ENCODE assay signal across 8 mouse cellular contexts in the genomic region with DNA sequence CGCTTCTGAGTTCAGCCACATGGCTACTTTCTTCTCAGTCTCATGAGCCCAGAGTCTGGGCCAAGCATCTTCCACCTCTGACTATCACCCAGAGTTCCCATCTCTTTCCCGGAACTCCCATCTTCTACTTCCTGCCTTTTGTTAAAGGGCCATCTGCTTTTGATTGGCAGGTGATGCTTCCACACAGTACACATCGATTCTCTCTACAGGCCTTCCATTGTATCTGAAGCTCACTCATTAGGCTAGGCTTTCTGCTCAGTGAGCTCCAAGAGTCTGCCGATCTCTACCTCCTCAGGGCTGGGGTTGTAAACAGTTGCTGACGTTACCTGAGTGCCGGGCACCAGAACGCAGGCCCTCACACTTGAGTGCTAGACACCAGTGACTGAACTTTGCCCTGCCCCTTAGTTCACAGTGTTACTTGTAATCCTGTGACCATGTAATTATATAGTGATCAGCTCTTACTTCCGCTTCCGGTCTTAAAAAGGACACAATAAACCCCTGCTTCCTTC. TPM values are rescaled to one million over a fixed set of nuclear protein-coding genes. Genes with fewer than 3 reads are reported as not detected.
DNase-seq lines count a peak whose midpoint lies in the region; ATAC-seq and TF ChIP-seq lines count a peak whose summit lies in the region.

Gene Ak2 (plus strand): TSS at position 459 of the 509 bp plus-strand sequence.

- no peak within 1 kb of the TSS for H3K9ac ChIP-seq in lung, embryonic 14.5 days
- H3K9ac ChIP-seq in heart, embryonic 11.5 days (ENCODE audit: low read depth, low read length): peak within 1 kb of the TSS; percentile 17; the same call in 1 of the 2 replicates
- no peak within 1 kb of the TSS for H3K9ac ChIP-seq in midbrain, postnatal 0 days (replicated peaks; ENCODE audit: low read length, poor library complexity, severe bottlenecking)

- H3K4me3 ChIP-seq in lung, embryonic 14.5 days (ENCODE audit: low read depth, low read length): peak within 1 kb of the TSS; percentile 82; the same call in 1 of the 2 replicates
- H3K4me3 ChIP-seq in cortical plate, adult 2 months (ENCODE audit: insufficient read depth, low read length): no peak within 1 kb of the TSS; the same call in 1 of the 2 replicates
- H3K4me3 ChIP-seq in heart, embryonic 11.5 days (ENCODE audit: low read depth, low read length): no peak within 1 kb of the TSS
- H3K4me3 ChIP-seq in midbrain, postnatal 0 days (ENCODE audit: low read depth, low read length): no peak within 1 kb of the TSS

- no peak for ATAC-seq in lung, embryonic 14.5 days (ENCODE audit: insufficient read depth)
- ATAC-seq in heart, embryonic 11.5 days (replicated peaks; ENCODE audit: insufficient number of reproducible peaks, low FRiP score, low TSS enrichment): no peak
- ATAC-seq in midbrain, postnatal 0 days (ENCODE audit: low FRiP score): no peak

- H3K27me3 ChIP-seq in lung, embryonic 14.5 days (ENCODE audit: insufficient read depth, low read length): no peaks in the 10 kb centered on the region
- H3K27me3 ChIP-seq in heart, embryonic 11.5 days (ENCODE audit: control insufficient read depth, insufficient read depth, low read length): no peaks in the 10 kb centered on the region
- H3K27me3 ChIP-seq in midbrain, postnatal 0 days (ENCODE audit: insufficient read depth, low read length): no peaks in the 10 kb centered on the region

- H3K4me1 ChIP-seq in lung, embryonic 14.5 days (ENCODE audit: insufficient read depth): peaks cover 11% of the 10 kb centered on the region
- H3K4me1 ChIP-seq in cortical plate, adult 2 months (ENCODE audit: control insufficient read depth, insufficient read depth, low read length): peaks cover 4% of the 10 kb centered on the region
- H3K4me1 ChIP-seq in heart, embryonic 11.5 days (ENCODE audit: control insufficient read depth, insufficient read depth, low read length): peaks cover 20% of the 10 kb centered on the region
- peaks cover 8% of the 10 kb centered on the region for H3K4me1 ChIP-seq in midbrain, postnatal 0 days (ENCODE audit: insufficient read depth, low read length)

- DNase-seq in lung, embryonic 14.5 days: no peak
- no peak for DNase-seq in lung, postnatal 10 days
- no peak for DNase-seq in left cerebral cortex, adult 8-10 months (ENCODE audit: low spot score in 2 of 2)
- DNase-seq in midbrain, postnatal 0 days (ENCODE audit: low spot score): no peak
- DNase-seq in c-Kit-positive CD71-positive TER-119-positive erythroid progenitor cells, embryonic 14.5 days (ENCODE audit: low spot score): no peak
- DNase-seq in thymus, postnatal 4 days: no peak

- no peaks in the 10 kb centered on the region for H3K9me3 ChIP-seq in lung, embryonic 14.5 days (ENCODE audit: low read depth, low read length)
- H3K9me3 ChIP-seq in heart, embryonic 11.5 days (replicated peaks; ENCODE audit: control insufficient read depth, low read length): no peaks in the 10 kb centered on the region
- no peaks in the 10 kb centered on the region for H3K9me3 ChIP-seq in midbrain, postnatal 0 days (ENCODE audit: low read length)

- no peak for TF ChIP-seq CTCF in lung, embryonic 14.5 days (IDR thresholded peaks at IDR 0.05; ENCODE audit: low read depth)
- TF ChIP-seq CTCF in cortical plate, adult 2 months (IDR thresholded peaks at IDR 0.05; ENCODE audit: extremely low read depth, insufficient read depth, low read length): no peak
- no peak for TF ChIP-seq CTCF in midbrain, postnatal 0 days (IDR thresholded peaks at IDR 0.05)

- 92% methylated on average over 9 of the region's 9 CpGs for WGBS in lung, embryonic 14.5 days
- WGBS in heart, embryonic 11.5 days (ENCODE audit: insufficient replicate concordance): 91% methylated on average over 9 of the region's 9 CpGs
- 93% methylated on average over 9 of the region's 9 CpGs for WGBS in midbrain, postnatal 0 days

- H3K27ac ChIP-seq in lung, embryonic 14.5 days (ENCODE audit: low read depth): no peak within 1 kb of the TSS
- no peak within 1 kb of the TSS for H3K27ac ChIP-seq in cortical plate, adult 2 months (ENCODE audit: insufficient read depth, low read length)
- no peak within 1 kb of the TSS for H3K27ac ChIP-seq in heart, embryonic 11.5 days (ENCODE audit: low read depth, low read length)
- no peak within 1 kb of the TSS for H3K27ac ChIP-seq in midbrain, postnatal 0 days (ENCODE audit: low read depth, low read length)

- TF ChIP-seq POLR2A in cortical plate, adult 2 months (IDR thresholded peaks at IDR 0.05; ENCODE audit: extremely low read depth, insufficient read depth, low read length): no peak

- H3K36me3 ChIP-seq in lung, embryonic 14.5 days (ENCODE audit: insufficient read depth): peaks cover 3% of the 10 kb centered on the region; the same call in 1 of the 2 replicates
- no peaks in the 10 kb centered on the region for H3K36me3 ChIP-seq in heart, embryonic 11.5 days (ENCODE audit: control insufficient read depth, insufficient read depth, low read length)
- H3K36me3 ChIP-seq in midbrain, postnatal 0 days (ENCODE audit: insufficient read depth, low read length): no peaks in the 10 kb centered on the region

- peak within 1 kb of the TSS; percentile 90 for H3K4me2 ChIP-seq in lung, embryonic 14.5 days
- peak within 1 kb of the TSS; percentile 11; the same call in 1 of the 2 replicates for H3K4me2 ChIP-seq in heart, embryonic 11.5 days
- peak within 1 kb of the TSS; percentile 84; the same call in 1 of the 2 replicates for H3K4me2 ChIP-seq in midbrain, postnatal 0 days (ENCODE audit: low read depth, low read length, poor library complexity, severe bottlenecking)

RNA-seq across cellular contexts. Expression of gene Ak2, which starts in this region (rescaled TPM):
- polyA plus RNA-seq in lung, embryonic 14.5 days (2014; fragmentation: Nextera tagmentation; extraction: Ambion mirVana): 138 and 148 TPM in 2 replicates
- polyA plus RNA-seq in cortical plate, adult 2 months (2012; rRNA removed): 36.3 and 38.7 TPM in 2 replicates
- polyA plus RNA-seq in heart, embryonic 11.5 days (2014; fragmentation: Nextera tagmentation; extraction: Ambion mirVana): 139 and 147 TPM in 2 replicates
- total RNA-seq in left cerebral cortex, adult 8-10 months (2022): 10 to 100 TPM; 23.4 to 28.1 (median 25.2) TPM
- 28.8 and 31.0 TPM in 2 replicates for total RNA-seq in midbrain, postnatal 0 days (2014; rRNA removed)
- polyA plus RNA-seq in midbrain, postnatal 0 days (2015; fragmentation: Nextera tagmentation; extraction: Ambion mirVana): 66.0 and 67.1 TPM in 2 replicates

Comparison
In these comparisons a context has a peak if more than half of its experiments do, and no peak if none do; other contexts are left out.
1. H3K4me2 ChIP-seq: peak in every context shown above with its lines; median percentile 90 in lung, embryonic 14.5 days; 84 in midbrain, postnatal 0 days; 11 in heart, embryonic 11.5 days.